16 mouse cellular contexts compared by ENCODE assay signal in genomic region chr5:50490223-50490622, GRCm38 (mm10).
A peak's percentile ranks its signal among the peaks of the same experiment; 100 is the strongest.
DNase-seq lines count a peak whose midpoint lies in the region.
"Had no signal": no experiment of that assay in that cellular context is flagged by ENCODE, and none has a peak within 500 bp of the region (broad histone marks: within the 10 kb centered on the region; RNA-seq: fewer than 3 reads in every experiment).

No protein-coding gene starts in this region.

- peak; percentile 74 for DNase-seq in heart, adult 11 months
- no peak for DNase-seq in heart, adult 8-10 months (ENCODE audit: low spot score)
- peak; percentile 74 for DNase-seq in heart, embryonic 10.5 days (ENCODE audit: low spot score)
- no peak for DNase-seq in heart, postnatal 10 days
- DNase-seq: adrenal gland, adult 2 months; adrenal gland, adult 8-10 months; adrenal gland, postnatal 10 days; adrenal gland, postnatal 14 days; adrenal gland, postnatal 25 days; adrenal gland, postnatal 36 days; B cell, adult 2 months; cerebellum, adult 11 months; cerebellum, adult 11-12 months; cerebellum, adult 18-20 months had no signal

- no peaks in the 10 kb centered on the region for H3K4me1 ChIP-seq in heart, embryonic 10.5 days

- H3K4me3 ChIP-seq in heart, embryonic 10.5 days: no peak overlapping the region

- intact Hi-C loops in heart, postnatal 10 days (cut with DNase I): no loop called here

- 68% methylated on average over 3 of the region's 3 CpGs for WGBS in heart, embryonic 10.5 days

- no peaks in the 10 kb centered on the region for H3K36me3 ChIP-seq in heart, embryonic 10.5 days
- H3K36me3 ChIP-seq: G1E had no signal

- H3K27me3 ChIP-seq in heart, embryonic 10.5 days (ENCODE audit: insufficient read depth, poor library complexity, severe bottlenecking): no peaks in the 10 kb centered on the region
- H3K27me3 ChIP-seq: CH12.LX had no signal

- H3K27ac ChIP-seq in heart, embryonic 10.5 days: no peak overlapping the region

- H3K9me3 ChIP-seq in heart, embryonic 10.5 days: no peaks in the 10 kb centered on the region
- H3K9me3 ChIP-seq: G1E had no signal

Comparison
In these comparisons a context has a peak if more than half of its experiments do, and no peak if none do; other contexts are left out.
1. DNase-seq: peak in heart, adult 11 months (single experiment) and heart, embryonic 10.5 days (single experiment); none in heart, adult 8-10 months (single experiment) and heart, postnatal 10 days (0 of 2).